ENCODE assay signal across 11 mouse cellular contexts in genomic region chrX:157306796-157307405, GRCm38 (mm10).
DNase-seq lines count a peak whose midpoint lies in the region; ATAC-seq and TF ChIP-seq lines count a peak whose summit lies in the region.
"Had no signal": no experiment of that assay in that cellular context is flagged by ENCODE, and none has a peak within 500 bp of the region (broad histone marks: within the 10 kb centered on the region; RNA-seq: fewer than 3 reads in every experiment).

No protein-coding gene starts in this region.

- no peak overlapping the region for H3K27ac ChIP-seq in lung, embryonic 14.5 days (ENCODE audit: low read depth)
- peak overlapping the region; percentile 67 for H3K27ac ChIP-seq in hindbrain, embryonic 15.5 days (replicated peaks)
- peak overlapping the region; percentile 38 for H3K27ac ChIP-seq in neural tube, embryonic 13.5 days (replicated peaks)
- H3K27ac ChIP-seq: heart, embryonic 15.5 days had no signal

- no peak for TF ChIP-seq CTCF in lung, embryonic 14.5 days (IDR thresholded peaks at IDR 0.05; ENCODE audit: low read depth)
- no peak for TF ChIP-seq CTCF in lung, adult 2 months (IDR thresholded peaks at IDR 0.05; ENCODE audit: insufficient read depth, low read length)

- H3K9ac ChIP-seq in lung, embryonic 14.5 days: no peak overlapping the region
- H3K9ac ChIP-seq in hindbrain, embryonic 15.5 days: no peak overlapping the region
- no peak overlapping the region for H3K9ac ChIP-seq in neural tube, embryonic 13.5 days
- H3K9ac ChIP-seq: heart, embryonic 15.5 days had no signal

- no peak overlapping the region for H3K4me2 ChIP-seq in lung, embryonic 14.5 days
- no peak overlapping the region for H3K4me2 ChIP-seq in hindbrain, embryonic 15.5 days
- no peak overlapping the region for H3K4me2 ChIP-seq in neural tube, embryonic 13.5 days
- H3K4me2 ChIP-seq: heart, embryonic 15.5 days had no signal

- TF ChIP-seq POLR2A in lung, adult 2 months (IDR thresholded peaks at IDR 0.05; ENCODE audit: borderline replicate concordance, extremely low read depth, low read depth, low read length): no peak

- ATAC-seq in lung, embryonic 14.5 days (ENCODE audit: insufficient read depth): peak; percentile 47; the same call in 1 of the 2 replicates
- ATAC-seq in hindbrain, embryonic 15.5 days (ENCODE audit: low FRiP score, low read depth): peak; percentile 84
- peak; percentile 78 for ATAC-seq in neural tube, embryonic 13.5 days (ENCODE audit: low read depth)

- no peaks in the 10 kb centered on the region for H3K36me3 ChIP-seq in lung, embryonic 14.5 days (ENCODE audit: insufficient read depth)
- H3K36me3 ChIP-seq in hindbrain, embryonic 15.5 days: no peaks in the 10 kb centered on the region
- no peaks in the 10 kb centered on the region for H3K36me3 ChIP-seq in neural tube, embryonic 13.5 days
- H3K36me3 ChIP-seq: heart, embryonic 15.5 days had no signal

- H3K4me1 ChIP-seq in lung, embryonic 14.5 days (ENCODE audit: insufficient read depth): no peaks in the 10 kb centered on the region
- H3K4me1 ChIP-seq in lung, adult 2 months (ENCODE audit: control insufficient read depth, insufficient read depth, low read length): no peaks in the 10 kb centered on the region
- H3K4me1 ChIP-seq in hindbrain, embryonic 15.5 days (replicated peaks): peaks cover 7% of the 10 kb centered on the region; the same call in 1 of the 2 replicates
- H3K4me1 ChIP-seq in neural tube, embryonic 13.5 days (replicated peaks): peaks cover 15% of the 10 kb centered on the region
- H3K4me1 ChIP-seq: heart, embryonic 15.5 days had no signal

- no peak for DNase-seq in lung, embryonic 14.5 days
- no peak for DNase-seq in lung, adult 2 months
- peak; percentile 48 to 60 for DNase-seq in cerebellum, postnatal 25 days
- DNase-seq in kidney, adult 18-20 months: no peak
- no peak for DNase-seq in gastrocnemius, adult 18-20 months (ENCODE audit: low spot score)
- no peak for DNase-seq in ovary, postnatal 14 days (ENCODE audit: low spot score)
- DNase-seq: gastrocnemius, postnatal 14 days; thymus, postnatal 4 days had no signal

- 41% methylated on average over 4 of the region's 4 CpGs for WGBS in lung, embryonic 14.5 days
- 57% methylated on average over 4 of the region's 4 CpGs for WGBS in lung, adult 2 months
- 20% methylated on average over 4 of the region's 4 CpGs for WGBS in hindbrain, embryonic 15.5 days
- 35% methylated on average over 4 of the region's 4 CpGs for WGBS in neural tube, embryonic 13.5 days

- H3K9me3 ChIP-seq in lung, embryonic 14.5 days (ENCODE audit: low read depth, low read length): no peaks in the 10 kb centered on the region
- no peaks in the 10 kb centered on the region for H3K9me3 ChIP-seq in hindbrain, embryonic 15.5 days
- no peaks in the 10 kb centered on the region for H3K9me3 ChIP-seq in neural tube, embryonic 13.5 days
- H3K9me3 ChIP-seq: heart, embryonic 15.5 days had no signal

- no peaks in the 10 kb centered on the region for H3K27me3 ChIP-seq in lung, embryonic 14.5 days (ENCODE audit: insufficient read depth, low read length)
- no peaks in the 10 kb centered on the region for H3K27me3 ChIP-seq in hindbrain, embryonic 15.5 days
- H3K27me3 ChIP-seq in neural tube, embryonic 13.5 days: no peaks in the 10 kb centered on the region
- H3K27me3 ChIP-seq: heart, embryonic 15.5 days had no signal

- H3K4me3 ChIP-seq in lung, embryonic 14.5 days (ENCODE audit: low read depth, low read length): no peak overlapping the region
- H3K4me3 ChIP-seq in lung, adult 2 months (replicated peaks; ENCODE audit: extremely low read depth, low read depth, low read length): no peak overlapping the region
- no peak overlapping the region for H3K4me3 ChIP-seq in hindbrain, embryonic 15.5 days
- H3K4me3 ChIP-seq in neural tube, embryonic 13.5 days: no peak overlapping the region
- H3K4me3 ChIP-seq: heart, embryonic 15.5 days had no signal

Comparison
In these comparisons a context has a peak if more than half of its experiments do, and no peak if none do; other contexts are left out.
1. DNase-seq: peak in cerebellum, postnatal 25 days (2 of 2); none in lung, embryonic 14.5 days (single experiment), lung, adult 2 months (single experiment), kidney, adult 18-20 months (single experiment), gastrocnemius, adult 18-20 months (single experiment) and ovary, postnatal 14 days (single experiment).
2. Peak in every context shown above with its lines, with median percentiles within 50 percentile points of each other: ATAC-seq.